Mouse (Mus musculus) liver, embryonic 13.5 days (tissue): ENCODE results near the gene B4galt7. TPM values are rescaled to one million over a fixed set of nuclear protein-coding genes. Genes with fewer than 3 reads are reported as not detected.
A peak's percentile ranks its signal among the peaks of the same experiment; 100 is the strongest.
"Not testable (repeated sequence)": the region's sequence is repeated elsewhere in the genome, so short reads cannot be mapped to it uniquely, and the experiment has no call there.

ENCODE experiments used
- ATAC-seq: fragments of 200-750 bp; cut with Nextera tagmentation; 2 replicates; pipeline ENCODE4 v1.8.0; 2017; ENCODE audit warnings: low read depth, mild to moderate bottlenecking, moderate number of reproducible peaks, moderate library complexity
- DNase-seq: peaks from one replicate; pipeline ENCODE4 v3.0.0; 2022
- H3K27ac ChIP-seq: fragments of 300-500 bp; sonication (generic); 2 replicates; pipeline ENCODE4 v1.5.1; 2015; ENCODE audit warnings: moderate library complexity, mild to moderate bottlenecking, inconsistent platforms
- H3K27me3 ChIP-seq: fragments of 300-500 bp; sonication (generic); 2 replicates; pipeline ENCODE4 v1.6.1; 2015; ENCODE audit warnings: mild to moderate bottlenecking, inconsistent platforms
- H3K36me3 ChIP-seq: fragments of 300-500 bp; sonication (generic); 2 replicates; pipeline ENCODE4 v1.6.1; 2015; ENCODE audit warnings: mild to moderate bottlenecking, inconsistent platforms
- H3K4me1 ChIP-seq: fragments of 300-500 bp; sonication (generic); replicated peaks from 2 replicates; pipeline ENCODE4 v1.6.1; 2015; ENCODE audit warnings: inconsistent platforms
- H3K4me2 ChIP-seq: fragments of 300-500 bp; sonication (generic); 2 replicates; pipeline ENCODE4 v1.6.1; 2015; ENCODE audit warnings: inconsistent platforms, mild to moderate bottlenecking, moderate library complexity
- H3K4me3 ChIP-seq: fragments of 300-500 bp; sonication (generic); replicated peaks from 2 replicates; pipeline ENCODE4 v1.5.1; 2015; ENCODE audit warnings: mild to moderate bottlenecking, inconsistent platforms
- H3K9ac ChIP-seq: fragments of 300-500 bp; sonication (generic); 2 replicates; pipeline ENCODE4 v1.6.1; 2015; ENCODE audit warnings: mild to moderate bottlenecking, inconsistent platforms
- H3K9me3 ChIP-seq: fragments of 300-500 bp; sonication (generic); replicated peaks from 2 replicates; pipeline ENCODE4 v1.6.1; 2016; ENCODE audit warnings: inconsistent platforms
- WGBS: fragments of 180-500 bp; shearing (Covaris S2); methylation state at CpG from one replicate; pipeline ENCODE4 v1.1.7; 2015; ENCODE audit not compliant: insufficient replicate concordance; 5-methylcytosine and 5-hydroxymethylcytosine counted together
- polyA plus RNA-seq: library from polyadenylated mRNA; unstranded; fragments of >200 nt; fragmentation: Nextera tagmentation; extraction: Ambion mirVana; gene quantifications from 2 replicates; pipeline ENCODE4 v1.2.1, GENCODE M21; 2015

The B4galt7 gene
- polyA plus RNA-seq, 1 experiment from 2014 or later = 7.0 TPM

- Histone ChIP-seq H3K36me3 (peaks cover 38% of the 10 kb centered on the region), H3K4me3 (peak overlapping the region; percentile 89), H3K9ac (peak overlapping the region; percentile 85), H3K27ac (no peak overlapping the region), H3K9me3 (no peaks in the 10 kb centered on the region), H3K4me1 (peaks cover 21% of the 10 kb centered on the region), H3K4me2 (peak overlapping the region; percentile 91), H3K27me3 (no peaks in the 10 kb centered on the region)
- 7% methylated on average over 9 of the region's 9 CpGs for WGBS
- DNase-seq (no peak), ATAC-seq (peak; percentile 35; the same call in 1 of the 2 replicates)
These were observed 961 bp downstream of the B4galt7 start for GRCm38 (mm10) chr13:55600657-55601056.

- no peak overlapping the region for H3K4me2 ChIP-seq
- no peak overlapping the region for H3K9ac ChIP-seq
- H3K27me3 ChIP-seq = no peaks in the 10 kb centered on the region
- peaks cover 21% of the 10 kb centered on the region for H3K4me1 ChIP-seq
- H3K9me3 ChIP-seq = no peaks in the 10 kb centered on the region
- peak; percentile 70 for DNase-seq
- H3K36me3 ChIP-seq = peaks cover 33% of the 10 kb centered on the region
- H3K4me3 ChIP-seq = 0 out of 2 replicates have a peak overlapping the region, but pooled peaks have one; percentile 89
- H3K27ac ChIP-seq = no peak overlapping the region
- no peak for ATAC-seq
- 3% methylated on average over 3 of the region's 3 CpGs for WGBS
These were observed 1.9 kb downstream of the B4galt7 start for GRCm38 (mm10) chr13:55601611-55602010.

GRCm38 (mm10) chr13:55604606-55605005 is 4.9 kb downstream of the B4galt7 start:
- ATAC-seq (no peak), DNase-seq (no peak)
- no peak overlapping the region for H3K9ac ChIP-seq
- H3K36me3 ChIP-seq = peaks cover 39% of the 10 kb centered on the region
- no peak overlapping the region for H3K27ac ChIP-seq
- H3K4me1 ChIP-seq = peaks cover 19% of the 10 kb centered on the region
- no peaks in the 10 kb centered on the region for H3K9me3 ChIP-seq
- 86% methylated on average over 3 of the region's 3 CpGs for WGBS
- H3K4me2 ChIP-seq = no peak overlapping the region
- H3K27me3 ChIP-seq = no peaks in the 10 kb centered on the region
- no peak overlapping the region for H3K4me3 ChIP-seq

- WGBS = 51% methylated on average over 10 of the region's 10 CpGs
- Histone ChIP-seq H3K4me3 (no peak overlapping the region), H3K9ac (no peak overlapping the region), H3K4me1 (peaks cover 6% of the 10 kb centered on the region; the same call in 1 of the 2 replicates), H3K4me2 (no peak overlapping the region), H3K27ac (no peak overlapping the region), H3K36me3 (peaks cover 42% of the 10 kb centered on the region), H3K9me3 (no peaks in the 10 kb centered on the region), H3K27me3 (no peaks in the 10 kb centered on the region)
- DNase-seq (no peak), ATAC-seq (no peak)
These were observed 7.4 kb downstream of the B4galt7 start for GRCm38 (mm10) chr13:55606899-55607623.

GRCm38 (mm10) chr13:55607624-55608006 is 7.9 kb downstream of the B4galt7 start:
- no peak for ATAC-seq

GRCm38 (mm10) chr13:55611996-55612395 is 12.3 kb downstream of the B4galt7 start:
- no peak for DNase-seq
- WGBS = 78% methylated on average over 7 of the region's 7 CpGs

More at GRCm38 (mm10) chr13:55607624-55608006, 7.9 kb downstream of the B4galt7 start:
- no peak overlapping the region for H3K4me3 ChIP-seq
- no peak overlapping the region for H3K9ac ChIP-seq
- H3K4me1 ChIP-seq = peaks cover 6% of the 10 kb centered on the region; the same call in 1 of the 2 replicates
- peaks cover 42% of the 10 kb centered on the region for H3K36me3 ChIP-seq
- no peak for DNase-seq
- no peaks in the 10 kb centered on the region for H3K27me3 ChIP-seq
- H3K27ac ChIP-seq = no peak overlapping the region
- H3K4me2 ChIP-seq = no peak overlapping the region
- 77% methylated on average over 2 of the region's 2 CpGs for WGBS
- H3K9me3 ChIP-seq = no peaks in the 10 kb centered on the region

GRCm38 (mm10) chr13:55613471-55613870 is 13.8 kb downstream of the B4galt7 start:
- 47% methylated on average over 5 of the region's 5 CpGs for WGBS
- no peak for ATAC-seq
- no peaks in the 10 kb centered on the region for H3K27me3 ChIP-seq

More at GRCm38 (mm10) chr13:55611996-55612395, 12.3 kb downstream of the B4galt7 start:
- H3K36me3 ChIP-seq = peaks cover 23% of the 10 kb centered on the region
- peaks cover 6% of the 10 kb centered on the region; the same call in 1 of the 2 replicates for H3K4me1 ChIP-seq
- H3K27me3 ChIP-seq = no peaks in the 10 kb centered on the region
- H3K27ac ChIP-seq = no peak overlapping the region
- no peak overlapping the region for H3K4me2 ChIP-seq
- no peak overlapping the region for H3K4me3 ChIP-seq
- H3K9me3 ChIP-seq = no peaks in the 10 kb centered on the region
- no peak overlapping the region for H3K9ac ChIP-seq
- ATAC-seq = no peak

GRCm38 (mm10) chr13:55619328-55619727 is 19.6 kb downstream of the B4galt7 start:
- whole genome bisulfite sequencing = 70% methylated on average over 4 of the region's 4 CpGs
- DNase-seq (no peak), ATAC-seq (no peak)
- Histone ChIP-seq H3K4me2 (no peak overlapping the region), H3K27ac (no peak overlapping the region), H3K4me1 (peaks cover 19% of the 10 kb centered on the region), H3K27me3 (no peaks in the 10 kb centered on the region), H3K9me3 (0 out of 2 replicates have a peak, but pooled peaks cover 3% of the 10 kb centered on the region), H3K9ac (no peak overlapping the region), H3K4me3 (no peak overlapping the region), H3K36me3 (no peaks in the 10 kb centered on the region)

More at GRCm38 (mm10) chr13:55613471-55613870, 13.8 kb downstream of the B4galt7 start:
- Histone ChIP-seq H3K27ac (no peak overlapping the region), H3K4me3 (no peak overlapping the region), H3K9me3 (0 out of 2 replicates have a peak, but pooled peaks cover 3% of the 10 kb centered on the region), H3K9ac (no peak overlapping the region), H3K4me2 (no peak overlapping the region), H3K4me1 (no peaks in the 10 kb centered on the region), H3K36me3 (peaks cover 15% of the 10 kb centered on the region)
- no peak for DNase-seq

- WGBS = 75% methylated on average over 2 of the region's 2 CpGs
- 0 out of 2 replicates have a peak, but pooled peaks cover 3% of the 10 kb centered on the region for H3K9me3 ChIP-seq
These were observed 20.6 kb downstream of the B4galt7 start for GRCm38 (mm10) chr13:55620275-55620674.

GRCm38 (mm10) chr13:55622156-55622648 is 22.5 kb downstream of the B4galt7 start:
- peak overlapping the region; percentile 89 for H3K9ac ChIP-seq
- not testable (repeated sequence) for ATAC-seq, H3K27me3 ChIP-seq, H3K9me3 ChIP-seq, DNase-seq
- H3K4me3 ChIP-seq = peak overlapping the region; percentile 90
- peaks cover 26% of the 10 kb centered on the region for H3K4me1 ChIP-seq
- H3K4me2 ChIP-seq = peak overlapping the region; percentile 89
- peak overlapping the region; percentile 80; the same call in 1 of the 2 replicates for H3K27ac ChIP-seq
- peaks cover 21% of the 10 kb centered on the region for H3K36me3 ChIP-seq
- WGBS = 14% methylated on average over 20 of the region's 20 CpGs

More at GRCm38 (mm10) chr13:55620275-55620674, 20.6 kb downstream of the B4galt7 start:
- Histone ChIP-seq H3K36me3 (peaks cover 7% of the 10 kb centered on the region), H3K27me3 (no peaks in the 10 kb centered on the region), H3K27ac (no peak overlapping the region), H3K9ac (no peak overlapping the region), H3K4me2 (no peak overlapping the region), H3K4me1 (peaks cover 26% of the 10 kb centered on the region), H3K4me3 (no peak overlapping the region)
- no peak for ATAC-seq
- DNase-seq = no peak

GRCm38 (mm10) chr13:55622649-55623541 is 23.2 kb downstream of the B4galt7 start, which contains the start of gene Caml:
Caml (plus strand) TSS chr13:55623005.
- WGBS = under 1% methylated on average over 59 of the region's 59 CpGs
- ATAC-seq (peak; percentile 98), DNase-seq (peak; percentile 88)

More at GRCm38 (mm10) chr13:55622649-55623541, 23.2 kb downstream of the B4galt7 start, which contains the start of gene Caml:
- H3K27me3 ChIP-seq = no peaks in the 10 kb centered on the region
- H3K9ac ChIP-seq = peak within 1 kb of the TSS; percentile 89
- H3K4me1 ChIP-seq = peaks cover 26% of the 10 kb centered on the region
- H3K4me3 ChIP-seq = peak within 1 kb of the TSS; percentile 90
- peak within 1 kb of the TSS; percentile 89 for H3K4me2 ChIP-seq
- peak within 1 kb of the TSS; percentile 80 for H3K27ac ChIP-seq
- no peaks in the 10 kb centered on the region for H3K9me3 ChIP-seq
- H3K36me3 ChIP-seq = peaks cover 24% of the 10 kb centered on the region
